Mouse (Mus musculus) thymus, postnatal 4 days (tissue): ENCODE results near the gene Ccr3.
A peak's percentile ranks its signal among the peaks of the same experiment; 100 is the strongest.
"Not testable (repeated sequence)": the region's sequence is repeated elsewhere in the genome, so short reads cannot be mapped to it uniquely, and the experiment has no call there.

Experiments used
- DNase-seq: peaks from one replicate; pipeline ENCODE4 v3.0.0; 2021

The Ccr3 gene

GRCm38 (mm10) chr9:124021672-124022071 lies at the start of gene Ccr3:
Ccr3 (plus strand) TSS chr9:124021972.
- no peak for DNase-seq

DNA sequence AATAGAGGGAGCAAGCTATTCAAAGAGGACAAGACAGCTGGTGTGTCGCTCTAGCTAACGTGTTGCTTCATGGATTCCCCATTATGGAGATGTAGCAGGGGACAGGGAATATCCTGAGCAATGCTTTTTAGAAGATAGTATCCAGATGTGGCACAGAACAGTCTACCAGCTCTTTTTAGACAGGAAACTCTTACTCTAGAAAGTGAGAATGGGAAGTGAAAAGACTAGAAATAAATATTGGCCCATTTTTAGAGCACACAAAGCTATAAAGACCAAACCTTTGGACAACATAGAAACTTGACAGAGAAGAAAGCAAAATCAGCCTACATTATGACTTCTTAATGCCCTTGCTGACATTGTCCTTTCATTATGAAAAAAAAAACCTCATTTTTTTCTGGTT lies 46.1 kb upstream of the Ccr3 start:
- no peak for DNase-seq

- DNase-seq, result no peak
These were observed 44.7 kb upstream of the Ccr3 start for GRCm38 (mm10) chr9:123976876-123977663.

- no peak for DNase-seq
These were observed 43.5 kb upstream of the Ccr3 start, which contains the start of gene Ccr1l1 for GRCm38 (mm10) chr9:123978308-123978707. Ccr1l1 (minus strand) TSS chr9:123978408.

DNA sequence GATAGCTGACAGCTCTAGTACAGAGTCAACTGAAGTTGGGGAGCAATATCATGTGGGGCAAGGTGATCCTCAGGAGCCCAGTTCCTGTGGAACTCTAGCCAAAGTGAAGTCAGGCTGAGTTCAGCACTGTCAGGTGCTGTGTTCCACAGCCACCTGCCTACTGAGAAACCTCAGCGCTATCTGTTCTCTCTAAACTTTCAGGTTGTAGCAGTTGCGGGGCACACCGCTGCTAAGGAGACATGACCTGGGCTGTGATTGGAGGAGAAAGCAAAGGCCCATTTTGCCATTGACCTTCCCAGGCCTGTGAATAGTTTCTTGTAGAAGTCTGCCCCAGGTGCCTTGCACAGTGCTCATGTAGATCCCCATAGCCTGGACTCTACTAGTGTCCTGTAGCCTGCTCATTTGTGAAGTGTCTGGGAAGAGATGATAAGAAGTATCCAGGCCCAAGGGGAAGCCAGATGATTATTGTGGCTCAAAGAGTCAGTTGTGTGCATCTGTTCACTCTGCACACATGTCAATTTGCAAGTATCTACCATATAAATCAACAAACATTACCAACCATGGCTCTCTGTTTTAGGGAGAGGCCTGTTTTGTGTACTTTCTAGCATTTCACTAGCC lies 40.8 kb upstream of the Ccr3 start:
- DNase-seq, result not testable (repeated sequence)

- DNase-seq, result no peak
These were observed 39.9 kb upstream of the Ccr3 start for GRCm38 (mm10) chr9:123981909-123982308.

- DNase-seq, result no peak
These were observed 39.1 kb upstream of the Ccr3 start for GRCm38 (mm10) chr9:123982720-123983119.

DNA sequence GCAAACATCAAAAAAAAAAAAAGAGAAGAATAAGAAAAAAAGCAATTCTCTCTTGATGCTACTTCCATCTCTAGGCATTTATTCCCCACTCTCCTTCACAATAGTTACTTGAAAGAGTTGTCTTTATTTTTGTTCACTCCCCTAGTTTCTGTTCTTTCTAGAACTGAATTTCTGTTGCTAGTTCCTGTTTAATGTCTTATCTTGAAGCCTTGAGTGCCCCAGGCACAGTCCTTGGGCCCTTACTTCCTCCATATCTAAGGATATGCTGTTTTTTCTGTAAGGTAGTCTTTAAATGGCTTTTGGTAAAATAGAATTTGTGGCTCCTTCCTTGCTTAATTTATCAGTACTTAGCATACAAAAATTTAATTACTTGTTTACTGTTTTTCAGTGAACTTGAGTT lies 36.8 kb upstream of the Ccr3 start:
- DNase-seq, result no peak

DNA sequence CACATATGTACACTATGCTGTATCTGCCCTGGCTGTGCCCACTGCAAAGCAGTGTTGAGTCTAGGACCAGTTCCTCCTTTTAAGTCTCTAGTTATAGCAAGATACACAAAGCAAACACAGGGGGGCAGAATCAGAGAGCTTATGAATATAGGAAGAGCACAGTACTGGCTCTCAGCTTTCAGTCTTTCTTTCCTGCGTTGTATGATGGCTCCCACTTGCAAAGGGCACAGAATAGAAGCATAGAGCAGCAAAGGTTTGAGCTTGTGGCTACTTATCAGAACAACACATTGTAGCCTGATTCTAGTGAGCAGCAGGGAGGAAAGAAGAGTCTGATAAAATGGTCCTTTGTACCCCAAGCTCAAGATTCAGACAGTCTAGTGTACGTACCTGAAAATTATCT lies 35.6 kb upstream of the Ccr3 start:
- DNase-seq, result peak; percentile 22

DNA sequence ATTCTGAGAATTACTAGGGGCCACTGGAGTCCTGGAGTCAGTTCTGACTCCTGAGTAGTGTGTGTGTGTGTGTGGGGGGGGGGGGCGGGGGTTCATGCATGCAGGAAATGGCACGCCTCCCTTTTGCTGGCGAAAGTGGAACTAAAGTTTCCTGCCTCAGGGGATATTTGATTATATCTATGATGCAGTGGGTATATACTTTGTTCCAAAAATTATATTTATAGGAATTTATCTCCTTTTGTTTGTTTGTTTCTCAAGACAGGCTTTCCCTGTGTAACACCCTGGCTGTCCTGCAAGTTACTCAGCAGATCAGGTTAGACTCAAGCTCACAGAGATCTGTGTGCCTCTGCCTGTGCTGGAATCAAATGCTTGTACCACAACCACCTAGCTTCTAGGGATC lies 32.1 kb upstream of the Ccr3 start:
- peak; percentile 22 for DNase-seq

DNA sequence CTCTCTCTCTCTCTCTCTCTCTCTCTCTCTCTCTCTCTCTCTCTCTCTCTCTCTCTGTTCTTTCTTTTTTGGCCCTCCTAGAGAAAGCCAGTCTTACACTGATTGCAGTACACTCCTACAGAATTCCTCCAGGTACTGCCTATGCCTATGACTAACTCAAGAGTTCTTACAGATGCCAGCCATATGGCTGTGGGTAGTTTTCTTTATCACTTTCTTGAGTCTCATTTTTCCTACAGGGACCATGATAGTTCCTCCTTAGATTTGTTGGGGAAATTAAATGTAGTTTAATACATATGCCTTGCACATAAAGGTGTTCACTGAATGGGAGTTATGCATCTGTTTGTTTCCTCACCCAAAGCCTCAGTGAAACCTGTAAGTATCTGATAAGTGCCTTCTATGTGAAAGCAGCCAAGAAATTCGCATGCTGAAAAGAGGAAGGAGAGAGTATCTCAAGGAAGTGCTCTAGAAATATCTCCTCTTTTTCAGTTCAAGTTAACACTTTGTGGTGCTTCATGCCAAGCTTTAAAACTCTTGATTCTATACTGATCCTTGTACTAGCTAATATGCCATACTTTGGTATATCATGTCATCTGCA lies 30.4 kb upstream of the Ccr3 start:
- no peak for DNase-seq

GRCm38 (mm10) chr9:123997719-123998118 lies 24.1 kb upstream of the Ccr3 start:
- DNase-seq, result no peak

DNA sequence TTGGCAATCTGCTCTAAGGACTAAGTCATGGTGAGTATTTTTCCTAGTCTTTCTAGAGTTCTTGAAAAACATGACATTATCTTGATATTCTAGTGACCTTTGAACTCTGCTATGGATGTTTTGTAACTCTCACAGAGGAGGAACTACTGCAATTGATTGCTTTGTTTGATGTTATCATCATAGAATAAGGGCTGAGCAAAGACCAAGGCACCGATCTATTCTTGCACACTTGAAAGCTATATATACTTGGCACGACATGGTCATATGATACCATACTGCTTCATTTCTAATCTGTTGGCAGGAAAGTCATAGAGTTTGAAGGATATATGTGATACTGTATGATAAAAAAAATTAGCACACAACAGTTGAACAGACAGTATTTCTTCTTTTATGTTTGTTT lies 22.0 kb upstream of the Ccr3 start:
- no peak for DNase-seq

- no peak for DNase-seq
These were observed 9.1 kb upstream of the Ccr3 start for GRCm38 (mm10) chr9:124012691-124013090.

DNA sequence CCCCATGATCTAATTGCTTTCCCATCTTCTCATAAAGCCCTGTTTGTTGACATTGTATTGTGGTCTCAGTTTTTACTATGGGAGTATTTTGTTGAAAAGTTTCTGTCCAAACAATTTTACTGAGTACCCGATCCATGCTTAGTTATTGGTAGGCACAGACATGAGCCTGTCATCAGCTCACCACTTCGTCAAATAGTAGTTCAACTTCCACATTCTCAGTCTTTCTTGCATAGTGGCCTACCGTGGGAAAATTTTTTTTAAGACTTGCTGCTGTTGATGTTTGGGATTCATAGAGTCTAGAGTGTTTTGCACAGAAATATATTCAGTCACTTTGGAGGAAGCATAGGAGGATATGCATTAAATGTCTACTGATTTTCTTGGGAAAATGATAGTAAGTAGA lies 8.5 kb upstream of the Ccr3 start:
- no peak for DNase-seq

GRCm38 (mm10) chr9:124014985-124015652 lies 6.7 kb upstream of the Ccr3 start:
- DNase-seq, result no peak

GRCm38 (mm10) chr9:124016048-124016447 lies 5.7 kb upstream of the Ccr3 start:
- DNase-seq, result no peak

GRCm38 (mm10) chr9:124019887-124020286 lies 1.9 kb upstream of the Ccr3 start:
- DNase-seq, result no peak

DNA sequence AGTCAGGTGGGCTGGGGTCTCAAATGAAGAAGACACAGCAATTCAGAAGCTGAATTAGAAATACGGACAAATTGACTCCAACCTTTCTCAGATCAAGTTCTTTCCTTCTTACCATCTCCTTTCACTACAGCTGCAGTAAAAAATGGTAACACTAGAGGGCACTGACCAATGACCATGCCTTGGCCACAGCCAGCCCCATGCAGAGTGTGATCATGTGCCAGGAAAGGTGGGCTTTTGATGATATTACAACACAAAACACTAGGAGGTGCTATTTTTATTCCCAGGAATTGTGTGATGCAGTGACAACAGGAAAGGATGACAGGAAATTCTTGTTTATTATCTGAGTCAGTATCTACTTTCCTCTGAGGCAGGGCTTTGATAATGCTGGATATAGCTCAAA lies 11.6 kb downstream of the Ccr3 start:
- DNase-seq, result no peak

DNA sequence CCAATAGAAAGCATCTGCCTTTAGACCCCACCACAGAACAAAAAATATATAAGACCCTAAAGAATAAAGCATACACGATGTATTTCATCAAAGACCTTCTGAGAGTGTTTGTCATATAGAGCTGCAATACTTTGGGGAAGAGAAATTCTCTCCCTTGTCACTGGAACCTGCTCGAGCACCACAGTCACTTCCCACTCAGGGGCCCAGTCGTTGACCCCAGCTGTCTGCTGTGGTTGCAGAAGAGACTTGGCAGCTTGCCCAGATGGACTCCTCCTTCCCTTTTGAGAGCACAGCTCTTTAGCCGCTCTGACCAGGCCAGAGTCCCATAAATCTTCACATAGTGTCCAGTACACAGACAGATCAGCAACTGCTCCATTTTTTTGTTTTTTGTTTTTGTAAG lies 15.9 kb downstream of the Ccr3 start:
- DNase-seq, result peak; percentile 20

DNA sequence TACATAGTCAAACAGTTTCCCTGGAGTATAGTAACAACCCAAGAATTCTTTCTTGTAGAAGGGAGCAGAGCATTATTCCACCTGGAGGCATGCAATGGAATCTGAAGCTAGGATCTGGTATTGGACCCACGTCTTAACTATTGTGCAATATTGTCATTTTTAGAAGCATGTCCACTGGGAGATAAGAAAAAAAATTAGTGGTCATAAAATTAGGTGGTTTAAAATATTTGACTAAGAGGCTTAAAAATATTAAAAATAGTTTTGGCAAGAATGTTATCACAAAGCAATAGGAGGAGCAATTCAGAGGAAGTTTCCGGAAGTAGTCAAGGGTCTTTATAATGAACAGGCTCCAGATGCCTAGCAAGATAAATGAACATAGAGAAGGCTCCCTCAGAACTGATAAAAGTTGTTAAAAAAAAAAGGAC lies 16.4 kb downstream of the Ccr3 start:
- no peak for DNase-seq

DNA sequence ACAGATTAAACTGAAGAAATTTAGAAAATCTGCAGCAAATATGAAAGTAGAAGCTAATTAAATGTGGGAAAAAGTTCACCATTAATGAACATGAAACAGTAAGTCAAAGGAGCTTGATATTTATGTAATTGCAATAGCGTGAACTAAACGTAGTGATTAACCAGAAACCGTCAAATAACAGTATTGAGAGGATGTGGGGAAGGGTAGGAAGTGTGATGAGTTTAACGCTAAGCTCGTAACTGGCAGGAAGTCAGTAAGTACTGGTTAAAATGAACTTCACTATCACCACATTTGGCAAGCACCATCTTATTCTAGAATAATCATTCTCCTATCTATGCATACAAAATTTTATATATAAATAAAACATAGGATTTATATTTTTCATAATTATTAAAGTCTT lies 17.2 kb downstream of the Ccr3 start:
- no peak for DNase-seq

DNA sequence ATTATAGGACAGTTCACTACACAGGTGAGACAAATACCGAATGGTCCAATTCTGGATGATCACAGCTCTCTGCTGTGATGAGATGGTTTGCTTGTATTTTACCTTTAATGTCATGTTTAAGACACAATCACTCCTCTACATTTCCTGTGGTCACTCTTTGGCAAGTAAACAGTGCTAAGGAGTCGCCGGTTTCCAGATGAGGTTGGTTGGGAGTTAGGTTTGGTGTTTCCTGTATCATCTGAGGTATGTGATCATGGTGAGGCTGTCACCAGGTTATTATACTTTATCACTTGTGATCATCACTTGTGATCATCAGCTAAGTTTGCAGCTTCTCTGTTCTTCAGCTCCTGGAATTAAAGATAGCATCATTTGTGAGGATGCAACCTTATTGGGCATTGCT lies 19.2 kb downstream of the Ccr3 start:
- DNase-seq, result no peak

GRCm38 (mm10) chr9:124053532-124053931 lies 31.8 kb downstream of the Ccr3 start:
- DNase-seq, result no peak
